Mouse (Mus musculus) testis, adult 2 months (tissue): Measurements from ENCODE around the gene Nup153.

Source experiments
- CTCF ChIP-seq: fragments of 200-500 bp; IDR thresholded peaks from 2 replicates; pipeline ENCODE4 v1.5.1; 2012; ENCODE audit warnings: low read depth, mild to moderate bottlenecking, inconsistent platforms, low read length, moderate library complexity; ENCODE audit not compliant: control insufficient read depth, insufficient read depth, insufficient replicate concordance
- POLR2A ChIP-seq: fragments of 200-500 bp; IDR thresholded peaks from 2 replicates; pipeline ENCODE4 v1.6.1; 2012; ENCODE audit warnings: low read depth, mild to moderate bottlenecking, inconsistent platforms, low read length, moderate library complexity; ENCODE audit not compliant: control insufficient read depth

GRCm38 (mm10) chr13:46695296-46695908 lies 32.3 kb downstream of the Nup153 start:
- no peak for TF ChIP-seq CTCF
- TF ChIP-seq POLR2A, result no peak
